Mouse (Mus musculus) testis, adult 2 months (tissue): ENCODE data around the gene Erc1.

ENCODE experiments used
- CTCF ChIP-seq: fragments of 200-500 bp; IDR thresholded peaks from 2 replicates; pipeline ENCODE4 v1.5.1; 2012; ENCODE audit warnings: low read depth, mild to moderate bottlenecking, inconsistent platforms, low read length, moderate library complexity; ENCODE audit not compliant: control insufficient read depth, insufficient read depth, insufficient replicate concordance
- POLR2A ChIP-seq: fragments of 200-500 bp; IDR thresholded peaks from 2 replicates; pipeline ENCODE4 v1.6.1; 2012; ENCODE audit warnings: low read depth, mild to moderate bottlenecking, inconsistent platforms, low read length, moderate library complexity; ENCODE audit not compliant: control insufficient read depth

- TF ChIP-seq CTCF (no peak), POLR2A (no peak)
Observed at GRCm38 (mm10) chr6:119669746-119670145, 178.2 kb downstream of the Erc1 start.
